Mouse (Mus musculus) heart, adult 2 months (tissue): ENCODE measurements around the gene Lss.

ENCODE experiments used
- CTCF ChIP-seq: fragments of 200-600 bp; IDR thresholded peaks from 2 replicates; pipeline ENCODE4 v1.8.1; 2022; ENCODE audit warnings: antibody characterized with exemption, mild to moderate bottlenecking, moderate library complexity
- POLR2A ChIP-seq: fragments of 200-500 bp; IDR thresholded peaks from 2 replicates; pipeline ENCODE4 v1.6.1; 2011; ENCODE audit warnings: mild to moderate bottlenecking, low read depth, low read length, control low read depth; ENCODE audit not compliant: insufficient read depth

GRCm38 (mm10) chr10:76576920-76577319 is 45.5 kb downstream of the Lss start:
- TF ChIP-seq CTCF (no peak), POLR2A (no peak)
